Mouse (Mus musculus): ENCODE results near the gene Ftsj1.

Gene Ftsj1

DNA sequence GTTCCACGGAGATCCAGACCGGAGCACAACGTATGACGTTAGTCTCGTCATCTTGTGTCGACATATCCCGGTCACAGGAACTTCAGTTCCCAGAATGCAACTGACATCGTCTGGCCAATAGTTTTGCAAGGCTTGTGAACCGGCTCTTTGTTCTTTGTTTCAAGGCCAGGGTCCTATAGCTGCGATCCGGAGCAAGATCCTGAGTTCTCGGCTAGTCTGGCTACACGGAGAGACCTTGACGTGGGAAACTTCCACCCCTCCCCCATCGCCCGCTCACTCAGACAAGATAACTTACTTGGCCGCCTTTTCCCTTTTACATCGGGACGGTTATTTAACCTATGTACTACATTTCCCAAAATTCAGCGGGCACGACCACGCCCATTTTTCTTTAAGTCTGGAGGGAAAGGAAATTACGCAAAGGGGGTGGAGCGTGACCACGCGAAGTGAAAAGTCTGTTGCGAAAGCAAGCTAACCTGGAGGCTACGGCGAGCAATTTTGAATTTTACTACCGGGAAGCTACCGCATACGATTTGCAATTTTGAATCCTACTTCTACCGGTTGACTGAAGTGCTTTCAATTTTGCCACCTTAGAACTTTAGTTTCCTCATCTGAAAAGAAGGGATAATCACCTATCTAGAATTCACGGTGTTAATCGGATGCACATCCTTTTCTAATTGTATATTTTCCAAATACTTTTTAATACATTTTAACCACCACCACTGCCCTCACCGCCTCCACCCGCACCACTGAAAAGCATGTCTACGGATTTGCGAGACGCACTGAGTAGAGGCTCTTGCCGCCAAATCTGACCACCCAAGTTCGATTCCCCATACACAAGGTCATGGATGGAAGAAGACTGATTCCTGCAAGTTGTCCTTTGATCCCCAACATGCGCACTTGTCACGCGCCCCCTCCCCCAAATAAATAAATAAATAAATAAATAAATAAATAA lies at the start of gene Ftsj1:
Gene Ftsj1, minus strand, starts transcription at position 73 of the 952 bp plus-strand sequence.
- DNase-seq, result peak; percentile 88

DNA sequence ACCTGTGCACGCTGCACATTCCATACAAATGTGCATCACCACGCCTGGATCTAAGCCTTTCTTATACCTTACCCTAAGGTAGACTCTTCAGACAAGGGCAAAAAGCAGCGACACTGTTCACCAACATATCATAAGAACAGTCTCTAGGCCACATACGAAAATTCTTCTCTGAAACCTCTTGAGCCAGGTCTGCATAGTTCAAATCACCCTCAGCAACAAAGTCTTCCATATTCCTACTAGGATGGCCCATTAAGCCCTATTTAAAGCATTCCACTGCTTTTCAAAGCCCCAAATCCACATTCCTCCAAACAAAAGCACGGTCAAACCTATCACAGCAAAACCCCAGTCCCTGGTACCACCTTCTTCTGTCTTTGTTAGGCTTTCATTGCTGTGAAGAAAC lies 36.4 kb upstream of the Ftsj1 start:
- no peak for DNase-seq

DNA sequence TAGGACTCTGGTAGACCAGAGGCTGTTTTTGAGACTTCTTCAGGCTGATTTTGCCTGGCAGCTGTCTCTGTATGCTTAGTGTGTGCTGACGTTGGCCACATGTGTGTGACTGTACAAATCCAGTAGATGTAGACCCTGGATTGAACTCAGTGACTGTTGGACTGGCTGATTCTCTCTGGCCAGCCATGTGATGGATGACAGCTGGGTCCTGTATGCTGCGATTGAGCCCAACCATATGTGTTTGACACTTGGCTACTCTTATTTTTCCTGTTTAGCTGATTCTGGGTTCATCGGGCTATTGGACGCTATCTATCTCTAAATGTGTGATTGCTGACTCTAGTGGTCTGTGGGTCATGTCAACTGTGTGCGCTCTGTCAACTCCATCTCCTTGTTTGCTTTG lies 21.9 kb upstream of the Ftsj1 start:
- DNase-seq, result no peak

DNA sequence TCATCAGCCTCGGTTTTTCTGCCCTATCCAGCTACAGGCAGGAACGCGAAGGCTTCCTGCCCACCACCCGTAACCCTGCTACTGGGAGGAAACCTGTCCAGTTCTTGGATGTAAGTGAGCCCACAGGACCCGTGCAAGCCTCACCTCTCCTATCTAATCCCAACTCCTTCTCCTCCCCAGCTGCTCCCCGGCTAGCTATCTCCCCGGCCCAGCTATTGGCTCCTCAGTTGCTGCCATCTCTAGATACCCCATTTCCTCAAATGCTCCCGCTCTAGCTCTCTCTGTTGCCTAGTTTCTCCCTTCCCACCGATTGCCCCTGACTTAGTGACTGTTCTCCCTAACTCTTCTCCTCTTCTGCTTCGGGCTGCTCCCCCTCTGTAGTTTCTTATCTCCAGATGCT lies 19.8 kb upstream of the Ftsj1 start:
- DNase-seq, result no peak

DNA sequence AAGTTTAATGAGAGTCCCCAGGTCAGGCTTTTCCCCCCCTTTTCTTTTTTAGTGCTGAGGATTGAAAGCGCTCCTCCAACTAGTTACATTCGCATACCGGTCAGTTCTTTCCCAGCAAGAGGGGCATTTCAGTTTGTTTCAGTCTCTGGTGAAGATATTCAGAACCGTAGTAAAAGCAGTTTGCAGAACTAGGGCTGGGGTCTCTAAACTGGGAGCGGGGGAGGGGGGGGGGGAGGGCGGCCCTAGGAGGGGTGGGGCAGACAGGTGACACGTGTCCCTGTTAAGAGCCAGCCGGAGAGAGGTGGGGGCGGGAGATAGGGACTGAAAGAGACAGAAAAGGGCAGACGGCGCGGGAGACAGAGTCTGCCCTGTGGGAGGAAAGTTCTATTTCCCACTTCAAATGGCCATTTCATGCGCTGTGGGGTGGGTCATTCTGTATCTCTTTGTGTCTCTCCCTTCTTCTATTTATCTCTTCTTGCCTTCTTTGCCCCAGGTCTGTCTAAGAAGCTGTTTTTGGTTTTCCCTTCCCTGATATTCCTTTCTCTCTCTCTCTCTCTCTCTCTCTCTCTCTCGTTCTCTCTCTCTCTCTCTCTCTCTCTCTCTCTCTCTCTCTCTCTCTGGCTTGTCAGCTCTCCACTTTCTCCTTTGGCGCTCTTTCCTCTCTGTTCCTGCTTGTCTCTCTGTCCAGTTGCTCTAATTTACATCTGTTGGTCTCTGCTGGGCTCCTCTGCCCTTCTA lies 19.0 kb upstream of the Ftsj1 start, which contains the start of gene Slc38a5:
Gene Slc38a5, plus strand, starts transcription at position 51 of the 738 bp plus-strand sequence.
- no peak for DNase-seq

DNA sequence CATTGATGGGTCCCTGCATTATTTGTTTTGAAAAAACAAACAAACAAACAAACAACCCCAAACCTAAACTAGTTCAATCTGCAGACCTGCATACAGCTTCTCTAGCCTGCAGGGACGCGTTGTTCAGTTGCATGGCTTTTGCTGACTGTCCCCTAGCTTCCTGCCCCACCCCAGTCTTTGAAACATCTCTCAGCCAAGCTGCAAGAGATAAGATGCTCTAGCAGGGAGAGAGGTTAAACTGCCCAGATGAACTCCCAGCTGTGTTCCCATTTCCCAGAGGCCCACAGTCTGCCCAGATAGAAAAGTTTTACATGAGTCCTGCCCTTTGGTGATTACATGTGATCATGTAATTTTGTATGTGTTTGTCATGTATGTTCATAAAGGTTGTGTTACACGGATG lies 12.0 kb upstream of the Ftsj1 start:
- DNase-seq, result no peak

DNA sequence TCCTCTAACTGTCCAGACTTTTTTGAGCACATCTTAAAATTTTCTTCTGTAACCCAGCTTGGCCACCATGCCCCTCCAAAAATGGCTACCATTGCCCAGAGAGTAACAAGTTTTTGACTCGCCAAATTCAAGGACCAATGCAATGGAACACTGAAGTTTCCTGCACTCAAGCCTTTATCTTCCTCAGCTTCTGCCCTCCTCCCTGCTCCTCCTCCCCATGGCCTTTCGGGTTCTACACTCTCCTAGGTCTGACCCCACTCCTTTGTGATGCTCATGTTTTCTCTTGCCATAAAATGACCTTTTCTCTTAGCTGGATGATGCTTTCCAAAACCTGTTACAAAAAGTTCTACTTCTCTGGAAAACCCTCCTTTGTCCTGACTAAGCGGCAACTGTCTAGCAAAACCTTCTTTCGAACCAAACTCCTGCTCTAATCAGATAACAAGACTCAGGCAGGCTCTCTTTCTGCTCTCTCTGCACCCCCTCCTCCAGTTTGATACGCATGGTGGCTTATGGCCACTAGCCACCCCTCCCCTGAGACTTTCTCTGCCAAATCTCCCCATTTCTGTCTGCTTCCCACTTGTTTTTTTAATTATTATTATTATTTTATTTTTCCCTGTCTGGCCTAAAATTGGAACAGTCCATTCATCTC lies 11.1 kb upstream of the Ftsj1 start:
- no peak for DNase-seq

DNA sequence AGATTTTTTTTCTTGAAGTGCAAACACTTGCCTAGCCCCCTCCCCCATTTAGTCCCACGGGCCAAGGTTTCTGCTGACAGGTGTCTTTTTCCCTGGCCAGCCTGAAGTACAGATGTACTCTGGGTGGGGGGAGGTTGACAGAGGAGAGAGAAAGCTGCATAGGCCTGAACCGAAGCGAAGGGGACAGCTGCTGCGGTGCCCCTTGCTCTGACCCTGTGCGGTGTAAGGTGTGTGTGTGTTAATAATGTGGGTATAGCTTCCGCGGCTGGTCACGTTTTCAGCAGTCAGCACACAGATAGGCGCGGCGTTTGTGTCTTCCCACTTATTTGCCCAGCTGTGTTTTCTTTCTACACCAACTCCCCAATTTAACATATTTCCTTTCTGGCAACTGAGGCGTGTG lies 7.3 kb upstream of the Ftsj1 start:
- DNase-seq, result no peak

DNA sequence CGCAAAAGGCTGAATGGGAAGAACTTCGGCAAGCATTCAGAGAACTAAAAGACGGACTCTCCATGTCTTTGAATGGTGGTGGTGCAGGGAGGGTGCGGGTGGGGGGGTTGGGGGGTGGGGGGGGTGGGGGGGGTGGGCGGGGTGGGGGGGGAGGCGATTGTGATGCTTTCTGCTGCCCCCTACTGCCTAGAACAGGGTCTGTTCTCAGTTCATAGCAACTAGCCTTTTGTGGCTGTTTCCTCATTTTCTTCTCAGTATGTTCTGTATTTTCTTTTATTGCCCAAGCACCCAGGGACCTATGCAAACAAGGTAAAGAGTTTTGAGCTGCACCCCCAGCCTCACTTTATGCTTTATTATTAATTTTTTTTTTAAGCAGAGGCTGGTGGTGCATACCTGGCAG lies 3.6 kb upstream of the Ftsj1 start:
- no peak for DNase-seq

DNA sequence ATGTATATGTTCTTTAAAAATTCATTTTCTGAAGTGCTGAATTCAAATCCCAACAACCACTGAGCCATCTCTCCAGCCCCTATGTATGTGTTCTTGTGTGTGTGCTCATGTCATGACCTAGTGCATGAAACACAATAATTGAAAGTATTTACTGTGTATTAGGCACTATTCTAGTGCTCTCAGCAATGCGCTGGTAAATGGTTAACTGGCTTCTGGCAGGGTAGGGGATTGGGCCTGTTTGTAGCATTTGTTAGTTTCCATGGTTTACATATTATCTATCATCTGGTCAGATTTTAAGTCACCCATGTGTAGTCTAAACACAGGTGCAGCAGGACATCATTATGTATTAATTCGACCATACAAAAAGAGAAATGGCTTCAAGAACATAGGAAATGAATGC lies 1.5 kb upstream of the Ftsj1 start:
- DNase-seq, result peak; percentile 31

DNA sequence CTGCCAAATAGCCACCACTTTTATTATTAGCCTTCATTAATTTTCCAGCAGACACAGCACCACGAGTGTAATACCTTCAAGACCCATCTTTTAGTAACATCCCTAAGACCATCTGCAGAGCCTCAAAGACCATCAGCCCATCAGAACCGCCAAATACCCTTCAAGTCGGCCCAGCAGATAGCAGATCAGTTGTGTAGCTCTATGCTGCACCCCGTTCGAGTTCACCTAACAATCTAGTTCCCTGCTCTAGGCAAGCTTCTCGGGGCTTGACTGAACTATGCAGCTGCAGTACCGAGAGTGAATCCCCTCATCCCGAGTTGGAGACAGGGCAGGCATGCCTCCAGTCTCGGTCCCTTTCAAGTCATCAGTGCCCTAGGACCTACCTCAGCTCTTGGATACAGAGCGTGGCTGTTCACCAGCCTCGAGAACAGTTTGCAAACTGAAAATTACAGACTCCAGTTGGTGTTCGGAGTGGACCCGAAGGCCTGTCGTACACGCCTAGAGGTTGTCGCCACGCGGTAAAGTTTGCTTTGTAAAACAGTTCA lies 345 bp downstream of the Ftsj1 start:
- DNase-seq, result no peak

DNA sequence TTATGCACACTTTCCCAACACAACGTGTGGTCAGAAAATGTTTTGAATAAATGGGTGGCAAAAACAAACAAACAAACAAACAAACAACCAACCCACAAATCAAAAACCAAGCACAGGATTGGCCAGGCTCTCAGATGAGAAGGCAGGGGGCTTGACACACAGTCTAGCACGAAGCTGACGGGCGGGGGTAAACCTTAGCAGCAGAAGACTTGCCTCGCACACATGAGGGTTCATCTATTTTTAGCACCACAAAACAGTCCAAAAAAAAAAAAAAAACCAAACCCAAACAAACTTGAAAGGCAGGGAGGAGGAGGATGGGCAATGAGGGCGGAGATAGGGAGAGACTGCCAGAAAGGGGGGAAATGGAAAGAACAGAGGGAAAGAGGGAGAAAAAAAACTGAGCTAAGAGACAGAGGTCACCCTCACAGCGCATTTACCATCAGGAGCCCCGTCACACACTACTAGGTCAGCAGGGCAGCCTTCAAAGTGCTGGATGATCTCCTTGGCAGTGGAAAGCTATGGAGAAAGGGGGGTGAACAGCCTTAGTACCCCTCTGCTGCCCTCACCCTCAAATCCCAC lies 3.6 kb downstream of the Ftsj1 start:
- DNase-seq, result no peak

DNA sequence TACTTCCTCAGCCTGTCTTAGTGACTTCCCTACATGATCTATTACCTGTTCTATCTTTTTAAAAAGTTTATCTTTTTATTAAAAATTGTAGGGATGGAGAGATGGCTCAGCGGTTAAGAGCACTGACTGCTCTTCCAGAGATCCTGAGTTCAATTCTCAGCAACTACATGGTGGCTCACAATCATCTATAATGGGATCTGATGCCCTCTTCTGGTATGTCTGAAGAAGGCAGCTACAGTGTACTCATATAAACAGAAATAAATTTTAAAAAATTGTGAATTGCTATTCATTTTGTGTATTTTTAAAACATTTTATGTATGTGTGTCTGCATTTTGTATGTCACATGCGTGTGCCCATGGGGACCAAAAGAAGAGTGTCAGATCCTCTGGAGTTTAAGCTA lies 4.5 kb downstream of the Ftsj1 start:
- no peak for DNase-seq

DNA sequence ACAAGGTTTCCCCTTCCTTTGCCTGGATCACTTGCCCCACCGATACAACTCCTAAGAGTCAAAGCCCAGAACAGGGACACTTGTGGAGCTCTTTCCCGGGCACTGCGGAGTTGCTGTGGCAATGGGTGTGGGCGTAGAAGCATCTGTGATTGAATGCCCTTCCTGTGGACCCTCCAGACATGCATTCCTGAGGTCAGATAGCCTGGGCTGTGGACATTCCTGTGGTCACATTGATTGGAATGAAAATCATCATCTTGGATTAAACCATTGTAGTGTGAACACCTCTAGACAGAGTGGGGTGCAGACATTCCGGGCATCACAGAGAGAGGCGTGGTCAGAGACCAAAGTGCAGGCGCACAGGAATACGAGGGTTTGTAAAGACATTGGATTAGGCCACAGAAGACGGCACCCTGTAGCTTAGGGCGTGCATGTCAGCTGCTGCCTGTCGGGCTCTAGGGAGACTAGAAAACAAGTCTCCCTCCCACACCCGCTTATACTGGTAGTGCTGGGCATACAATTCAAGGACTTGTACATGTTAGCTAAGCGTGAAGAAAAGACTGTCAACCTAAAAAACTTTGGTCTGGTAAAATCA lies 13.3 kb downstream of the Ftsj1 start:
- DNase-seq, result no peak

DNA sequence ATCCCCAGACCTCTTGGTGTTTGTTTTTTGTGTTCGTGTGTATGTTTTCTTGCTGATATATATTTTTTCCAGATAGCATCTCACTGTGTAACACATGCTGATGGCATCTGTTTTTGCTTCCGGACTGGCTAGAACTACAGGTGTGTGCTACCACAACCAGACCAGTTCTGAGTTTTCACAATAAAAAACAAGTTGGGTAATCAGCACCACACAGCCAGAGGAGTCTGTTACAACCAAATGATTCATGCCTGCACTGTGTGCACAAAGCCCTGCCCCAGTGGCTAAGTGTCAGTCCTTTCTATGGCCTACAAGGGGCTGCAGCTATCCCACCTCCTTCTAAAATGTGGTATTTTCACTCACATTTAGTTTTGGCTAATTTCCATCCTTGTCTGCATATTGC lies 15.5 kb downstream of the Ftsj1 start:
- no peak for DNase-seq

DNA sequence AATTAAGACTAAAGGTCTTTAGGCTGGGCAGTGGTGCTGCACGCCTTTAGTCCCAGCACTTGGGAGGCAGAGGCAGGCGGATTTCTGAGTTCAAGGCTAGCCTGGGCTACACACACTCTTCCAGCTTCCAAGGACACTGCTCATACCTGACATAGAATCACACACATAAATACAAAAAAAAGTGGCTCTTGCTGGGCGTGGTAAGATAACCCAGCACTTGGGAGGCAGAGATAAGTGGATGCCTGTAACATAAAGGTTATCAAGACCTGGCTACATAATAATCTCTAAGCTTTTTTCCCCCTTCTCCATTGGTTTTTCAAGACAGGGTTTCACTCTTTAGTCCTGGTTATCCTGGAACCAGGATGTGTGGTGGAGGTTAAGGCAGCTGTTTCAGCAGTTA lies 18.6 kb downstream of the Ftsj1 start:
- DNase-seq, result no peak

DNA sequence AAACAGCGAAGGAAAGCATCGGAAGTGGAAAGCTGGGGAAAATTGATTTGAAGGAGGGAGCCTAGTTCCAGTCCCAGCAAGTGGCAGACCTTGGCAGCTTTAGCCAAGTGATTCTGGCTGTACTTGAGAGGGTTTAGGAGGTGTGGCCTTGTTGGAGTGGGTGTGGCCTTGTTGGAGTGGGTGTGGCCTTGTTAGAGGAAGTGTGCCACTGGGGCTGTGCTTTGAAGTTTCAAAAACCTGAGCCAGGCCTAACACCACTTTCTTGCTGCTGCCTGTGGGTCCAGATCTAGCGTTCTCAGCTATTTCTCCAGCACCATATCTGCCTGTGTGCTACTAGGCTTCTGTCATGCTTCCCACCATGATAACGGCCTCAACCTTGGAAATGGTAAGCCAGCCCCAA lies 21.9 kb downstream of the Ftsj1 start:
- no peak for DNase-seq

DNA sequence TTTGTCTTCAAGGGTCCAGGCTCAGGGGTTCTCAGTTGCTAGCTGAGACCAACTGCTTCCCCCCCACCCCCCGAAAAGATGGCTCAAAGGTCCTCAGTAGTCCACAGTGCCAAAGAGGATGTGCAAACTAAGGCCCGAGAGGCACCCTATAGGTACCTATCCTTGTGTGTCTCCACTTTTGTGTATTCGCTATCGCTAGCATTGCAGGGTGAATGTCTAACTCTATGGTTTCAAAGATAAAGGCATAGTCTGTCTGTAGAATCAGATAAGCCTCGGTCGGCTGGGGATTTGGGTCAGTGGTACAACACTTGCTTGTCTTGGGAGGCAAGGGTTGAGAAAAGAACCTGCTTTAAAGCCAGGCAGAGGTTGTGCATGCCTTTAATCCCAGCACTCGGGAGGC lies 28.7 kb downstream of the Ftsj1 start:
- no peak for DNase-seq

DNA sequence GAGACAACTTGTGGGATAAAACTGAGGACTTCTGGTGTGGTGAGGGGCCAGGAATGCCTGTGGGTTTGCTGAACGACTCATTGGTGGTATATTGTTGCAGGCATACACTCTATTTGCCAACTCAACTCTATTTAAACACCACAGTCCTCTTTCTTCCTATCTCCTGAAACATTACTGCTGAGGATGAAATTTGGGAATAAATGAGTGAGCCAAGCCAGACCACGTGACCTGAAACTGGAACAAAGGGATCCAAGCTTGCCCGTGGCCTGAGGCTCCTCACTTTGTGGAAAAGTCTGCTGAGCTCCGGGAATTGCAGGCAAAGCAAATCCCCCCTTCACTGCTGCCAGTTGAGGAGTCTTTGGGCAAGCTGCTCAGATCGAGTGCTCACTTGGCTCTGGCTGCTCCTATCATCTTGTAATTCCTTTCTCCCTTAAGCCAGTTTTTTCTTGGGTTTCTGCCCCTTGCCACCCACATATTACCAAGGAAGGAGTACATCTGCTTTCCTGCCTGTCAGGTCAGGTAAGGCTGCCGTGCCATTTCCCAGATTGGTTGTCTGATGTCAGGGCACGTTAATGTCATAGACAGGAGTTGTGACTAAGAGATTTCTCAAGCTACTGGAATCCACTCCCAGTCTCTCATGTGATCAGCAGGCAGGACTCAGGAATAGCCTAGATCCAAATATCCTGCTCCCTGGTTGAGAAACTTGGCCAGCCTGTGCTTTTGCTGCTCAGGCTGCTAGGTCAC lies 29.4 kb downstream of the Ftsj1 start:
- DNase-seq, result no peak

DNA sequence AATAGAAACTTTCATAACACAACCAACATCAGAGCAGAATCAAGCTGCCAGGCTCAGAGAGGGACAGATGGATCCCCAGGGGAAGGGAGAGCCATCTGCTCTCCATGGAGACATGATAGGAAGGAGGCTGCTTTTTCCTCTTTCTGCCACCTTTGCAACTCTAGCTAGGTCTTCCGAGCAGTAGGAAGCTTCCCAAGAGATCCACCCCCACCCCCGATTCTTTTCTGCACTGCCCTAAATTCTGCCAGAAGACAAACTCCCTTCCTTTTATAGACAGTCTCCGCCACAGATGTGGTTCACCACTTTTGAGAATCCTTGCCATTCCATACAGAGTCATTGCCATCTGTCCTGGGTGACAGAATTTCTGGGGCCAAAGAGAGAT lies 29.9 kb downstream of the Ftsj1 start:
- no peak for DNase-seq

DNA sequence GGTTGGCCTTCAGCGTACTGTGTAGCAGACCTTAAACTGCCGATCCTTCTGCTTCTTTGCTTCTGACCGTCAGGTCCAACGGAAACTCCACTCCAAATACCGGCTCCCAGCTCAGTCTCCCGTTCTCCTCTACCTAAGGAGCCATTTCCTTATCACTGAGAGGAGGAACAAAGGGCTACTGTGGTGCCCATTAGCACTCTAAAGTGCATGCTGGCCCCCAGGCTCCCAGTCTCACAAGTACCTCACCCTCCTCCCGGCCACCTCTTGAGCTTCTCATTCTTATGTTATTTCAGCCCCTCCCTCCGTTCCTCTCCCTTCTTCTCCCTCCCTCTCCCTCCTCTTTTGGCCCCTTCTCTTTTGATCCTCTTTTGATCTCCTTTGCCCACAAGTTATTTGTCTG lies 32.6 kb downstream of the Ftsj1 start:
- no peak for DNase-seq

DNA sequence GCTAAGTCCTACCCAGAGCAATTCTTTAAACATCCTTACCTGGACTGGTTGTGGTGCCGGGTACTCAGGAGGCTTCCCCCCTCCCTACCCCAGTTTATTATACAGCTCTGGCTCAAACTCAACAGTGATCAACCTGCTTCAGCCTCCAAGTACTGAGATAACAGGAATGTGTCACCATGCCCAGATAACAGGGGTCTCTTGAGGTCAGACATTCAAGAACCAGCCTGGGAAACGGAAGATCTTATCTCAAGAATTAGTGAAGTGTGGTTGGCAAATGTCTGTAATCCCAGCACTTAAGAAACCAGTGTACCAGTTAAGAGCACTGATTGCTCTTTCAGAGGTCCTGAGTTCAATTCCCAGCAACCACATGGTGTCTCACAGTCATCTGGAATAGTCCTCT lies 34.1 kb downstream of the Ftsj1 start:
- no peak for DNase-seq
